Mouse (Mus musculus) splenic B cell, adult 2 months (primary cell): ENCODE data around the gene Cda.
A peak's percentile ranks its signal among the peaks of the same experiment; 100 is the strongest.

Experiments used
- DNase-seq: peaks from one replicate; pipeline ENCODE4 v3.0.0-alpha.2; 2011; ENCODE audit warnings: low read depth, low spot score
- H3K27me3 ChIP-seq: 2 replicates; pipeline ENCODE4 v1.6.1; 2012; ENCODE audit warnings: mild to moderate bottlenecking, low read length, moderate library complexity, mixed read lengths; ENCODE audit not compliant: control insufficient read depth, poor library complexity, insufficient read depth, severe bottlenecking
- H3K36me3 ChIP-seq: 2 replicates; pipeline ENCODE4 v1.6.1; 2012; ENCODE audit warnings: mild to moderate bottlenecking, low read length, moderate library complexity, mixed read lengths; ENCODE audit not compliant: control insufficient read depth, poor library complexity, insufficient read depth, severe bottlenecking

Cda gene

DNA sequence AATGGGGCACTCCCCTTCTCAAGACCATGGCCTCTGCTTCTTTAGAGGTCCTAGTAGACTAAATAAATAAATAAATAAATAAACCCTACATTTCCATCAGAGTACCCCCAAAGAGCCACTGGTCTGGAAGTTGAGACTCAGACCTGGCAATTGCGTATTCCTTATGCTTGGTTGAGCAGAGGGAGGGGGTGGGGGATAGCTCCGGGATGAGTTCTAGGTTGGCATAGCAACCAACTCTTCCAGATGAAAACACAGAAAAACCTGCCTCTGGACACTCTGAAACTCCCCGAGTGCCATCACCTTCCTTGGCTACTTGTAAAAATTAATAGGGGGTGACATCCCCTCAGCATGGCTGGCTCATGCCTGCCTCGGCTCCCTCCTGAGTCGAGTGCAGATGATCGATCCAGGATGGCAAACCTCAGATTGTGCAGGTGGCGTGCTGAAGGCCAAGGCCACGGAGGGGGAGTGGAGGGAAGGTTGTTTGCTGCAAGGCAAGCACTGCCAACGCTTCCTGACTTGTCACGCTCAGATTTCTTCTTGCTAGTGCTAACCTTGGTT is 12.4 kb upstream of the Cda start:
- Histone ChIP-seq H3K27me3 (no peaks in the 10 kb centered on the region), H3K36me3 (no peaks in the 10 kb centered on the region)
- DNase-seq = no peak

- H3K27me3 ChIP-seq = no peaks in the 10 kb centered on the region
- DNase-seq = peak; percentile 34
- no peaks in the 10 kb centered on the region for H3K36me3 ChIP-seq
Measured at GRCm38 (mm10) chr4:138379091-138379840, 11.5 kb upstream of the Cda start.

DNA sequence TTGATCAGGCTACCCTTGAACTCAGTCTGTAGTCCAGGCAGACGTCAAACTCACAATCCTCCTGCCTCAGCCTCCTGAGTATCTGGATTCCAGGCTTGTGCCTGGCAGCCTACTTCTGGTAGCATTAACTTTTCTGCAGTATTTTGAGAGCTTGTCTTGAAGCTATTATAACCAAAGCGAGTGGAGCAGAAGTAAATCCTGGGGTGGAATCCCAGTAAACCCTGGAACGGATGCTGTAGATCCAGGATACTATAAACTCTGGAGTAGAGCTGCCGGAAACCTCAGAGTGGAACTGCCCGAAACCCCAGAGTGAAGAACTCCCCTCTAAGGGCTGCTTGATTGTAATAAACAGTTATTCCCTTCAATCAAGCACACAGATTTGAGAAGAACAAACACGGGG is 9.7 kb upstream of the Cda start:
- Histone ChIP-seq H3K36me3 (no peaks in the 10 kb centered on the region), H3K27me3 (no peaks in the 10 kb centered on the region)
- no peak for DNase-seq

GRCm38 (mm10) chr4:138375117-138375516 is 7.3 kb upstream of the Cda start:
- DNase-seq = no peak
- H3K36me3 ChIP-seq = no peaks in the 10 kb centered on the region
- no peaks in the 10 kb centered on the region for H3K27me3 ChIP-seq

DNA sequence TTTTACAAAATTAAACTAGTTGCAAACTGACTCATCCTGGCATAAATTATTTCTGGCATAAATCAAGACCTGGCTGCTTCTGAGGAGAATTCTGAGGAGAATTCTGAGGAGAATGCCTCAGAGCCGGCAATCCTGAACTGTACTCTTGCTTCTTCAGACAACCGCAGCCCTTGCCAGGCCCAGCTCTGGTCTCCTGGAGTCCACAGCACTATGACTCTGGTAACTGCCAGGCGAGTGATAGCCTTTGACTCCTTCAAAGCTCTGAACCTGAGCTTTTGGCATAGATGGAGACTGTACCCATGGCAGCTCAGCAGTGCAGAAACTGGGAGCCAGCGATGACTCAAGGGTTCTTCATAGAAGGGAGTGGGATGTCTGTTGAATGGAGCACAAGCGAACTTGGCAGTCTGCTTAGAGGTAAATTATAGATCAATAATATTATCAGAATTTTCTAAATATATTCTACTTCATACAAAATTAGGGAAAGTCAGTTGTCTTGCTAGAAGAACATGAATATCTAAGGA is 3.3 kb upstream of the Cda start:
- H3K27me3 ChIP-seq = no peaks in the 10 kb centered on the region
- no peak for DNase-seq
- H3K36me3 ChIP-seq = no peaks in the 10 kb centered on the region

GRCm38 (mm10) chr4:138368498-138369260 is 887 bp upstream of the Cda start:
- Histone ChIP-seq H3K36me3 (no peaks in the 10 kb centered on the region), H3K27me3 (no peaks in the 10 kb centered on the region)
- no peak for DNase-seq

GRCm38 (mm10) chr4:138366561-138366960 is 1.2 kb downstream of the Cda start:
- no peak for DNase-seq
- Histone ChIP-seq H3K36me3 (no peaks in the 10 kb centered on the region), H3K27me3 (no peaks in the 10 kb centered on the region)

DNA sequence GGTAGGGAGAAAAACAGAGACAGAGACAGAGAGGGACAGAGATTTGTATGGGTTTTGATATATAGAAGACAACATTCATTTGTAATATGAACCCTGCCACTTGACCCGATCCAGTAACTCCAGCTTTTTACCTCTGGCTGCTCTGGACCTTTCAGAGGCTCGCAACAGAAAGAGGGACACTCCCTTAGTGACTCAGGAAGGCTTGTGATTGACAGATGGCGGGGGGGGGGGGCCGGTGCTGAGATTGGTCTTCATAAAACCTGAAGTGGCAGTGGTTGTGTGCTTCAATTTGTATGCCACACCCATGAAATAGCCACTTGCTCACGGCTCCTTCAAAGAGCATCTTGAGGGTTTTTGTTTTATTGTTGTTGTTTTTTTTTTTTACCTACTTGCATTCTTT is 4.3 kb downstream of the Cda start:
- Histone ChIP-seq H3K36me3 (no peaks in the 10 kb centered on the region), H3K27me3 (no peaks in the 10 kb centered on the region)
- no peak for DNase-seq

GRCm38 (mm10) chr4:138362883-138363282 is 4.9 kb downstream of the Cda start:
- no peak for DNase-seq
- no peaks in the 10 kb centered on the region for H3K27me3 ChIP-seq
- H3K36me3 ChIP-seq = no peaks in the 10 kb centered on the region

DNA sequence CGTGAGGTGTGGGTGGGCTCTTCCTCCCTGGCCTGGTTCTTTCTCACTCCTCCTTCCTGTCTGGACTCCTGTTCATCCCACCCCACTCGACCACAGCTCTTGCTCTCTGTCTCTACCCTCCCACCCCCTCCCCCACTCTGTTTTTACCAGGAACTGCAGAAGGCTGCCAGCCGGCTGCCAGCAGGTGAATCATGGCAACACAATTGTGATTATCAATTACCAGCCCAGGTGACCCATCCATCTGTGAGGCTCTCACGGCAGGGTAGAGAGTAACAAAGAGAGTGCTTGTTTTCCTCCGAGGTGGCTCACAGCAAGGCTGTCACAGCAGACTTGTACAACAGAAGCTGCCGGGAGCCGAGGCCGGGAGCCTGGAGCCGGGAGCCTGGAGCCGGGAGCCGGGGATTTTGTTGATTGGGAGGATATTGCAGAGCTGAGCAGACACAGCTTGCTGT is 6.4 kb downstream of the Cda start:
- H3K36me3 ChIP-seq = no peaks in the 10 kb centered on the region
- H3K27me3 ChIP-seq = no peaks in the 10 kb centered on the region
- DNase-seq = no peak

DNA sequence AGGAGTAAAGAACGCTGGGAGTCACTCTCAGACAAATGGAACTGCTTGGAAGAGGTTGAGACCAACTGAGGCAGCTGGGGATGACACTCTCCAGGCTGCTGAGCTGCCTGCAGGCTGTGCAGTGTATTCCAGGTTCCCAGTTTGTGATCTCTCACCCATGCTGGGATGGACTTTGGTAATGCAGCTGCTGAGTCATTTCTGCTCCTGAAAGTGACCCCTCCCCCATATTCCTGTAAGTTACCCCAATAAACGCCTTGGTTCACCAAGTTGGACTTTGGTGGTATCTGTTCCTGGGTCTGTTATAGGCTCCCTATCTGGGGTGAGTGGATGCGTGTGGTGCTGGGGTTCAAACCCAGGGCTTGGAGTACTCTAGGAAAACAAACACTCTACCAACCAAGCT is 9.6 kb downstream of the Cda start:
- Histone ChIP-seq H3K36me3 (no peaks in the 10 kb centered on the region), H3K27me3 (no peaks in the 10 kb centered on the region)
- no peak for DNase-seq

GRCm38 (mm10) chr4:138356551-138356950 is 11.2 kb downstream of the Cda start:
- H3K27me3 ChIP-seq = no peaks in the 10 kb centered on the region
- no peak for DNase-seq
- H3K36me3 ChIP-seq = no peaks in the 10 kb centered on the region

DNA sequence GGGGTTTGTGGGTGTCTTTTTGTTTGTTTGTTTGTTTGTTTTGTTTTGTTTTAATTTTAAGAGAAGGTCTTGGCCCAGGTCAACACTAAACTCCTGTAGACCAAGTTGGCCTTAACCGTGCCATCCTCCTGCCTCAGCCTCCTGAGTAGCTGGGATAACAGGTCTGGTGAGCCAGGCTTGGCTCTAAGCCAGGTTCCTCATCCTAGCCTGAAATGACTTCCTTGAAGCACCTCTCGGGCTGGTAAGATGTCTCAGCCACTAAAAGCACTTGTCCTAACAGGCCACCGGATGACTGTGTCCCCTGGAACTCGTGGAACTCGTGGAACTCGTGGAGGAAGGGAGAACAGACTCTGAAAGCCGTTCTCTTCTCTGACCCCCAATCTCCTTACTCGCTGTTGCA is 11.7 kb downstream of the Cda start:
- Histone ChIP-seq H3K36me3 (no peaks in the 10 kb centered on the region), H3K27me3 (no peaks in the 10 kb centered on the region)
- DNase-seq = no peak

DNA sequence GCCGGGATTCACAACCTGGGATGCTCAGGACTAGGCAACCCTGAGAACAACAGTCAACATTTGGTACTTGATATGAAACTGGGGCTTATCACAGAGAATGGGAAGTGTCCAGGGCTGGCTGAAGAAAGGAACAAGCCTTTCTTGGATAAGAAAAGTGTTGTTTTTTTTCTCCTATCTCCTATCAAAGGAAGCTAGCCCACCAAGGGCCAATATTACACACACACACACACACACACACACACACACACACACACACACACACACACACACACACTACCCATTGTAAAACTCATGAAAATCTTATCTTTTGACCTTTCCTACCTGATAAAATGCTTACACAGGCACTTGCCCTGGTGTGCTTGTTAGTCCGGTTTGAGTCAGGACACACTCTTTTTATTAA is 12.3 kb downstream of the Cda start:
- no peak for DNase-seq
- Histone ChIP-seq H3K27me3 (no peaks in the 10 kb centered on the region), H3K36me3 (no peaks in the 10 kb centered on the region)
